Mouse (Mus musculus): ENCODE data around the gene Myrf. TPM values are rescaled to one million over a fixed set of nuclear protein-coding genes. Genes with fewer than 3 reads are reported as not detected.
"Not testable (repeated sequence)": the region's sequence is repeated elsewhere in the genome, so short reads cannot be mapped to it uniquely, and the experiment has no call there.

Gene Myrf
- polyA plus RNA-seq, 1 experiment from 2014 or later: 9.9 TPM

DNA sequence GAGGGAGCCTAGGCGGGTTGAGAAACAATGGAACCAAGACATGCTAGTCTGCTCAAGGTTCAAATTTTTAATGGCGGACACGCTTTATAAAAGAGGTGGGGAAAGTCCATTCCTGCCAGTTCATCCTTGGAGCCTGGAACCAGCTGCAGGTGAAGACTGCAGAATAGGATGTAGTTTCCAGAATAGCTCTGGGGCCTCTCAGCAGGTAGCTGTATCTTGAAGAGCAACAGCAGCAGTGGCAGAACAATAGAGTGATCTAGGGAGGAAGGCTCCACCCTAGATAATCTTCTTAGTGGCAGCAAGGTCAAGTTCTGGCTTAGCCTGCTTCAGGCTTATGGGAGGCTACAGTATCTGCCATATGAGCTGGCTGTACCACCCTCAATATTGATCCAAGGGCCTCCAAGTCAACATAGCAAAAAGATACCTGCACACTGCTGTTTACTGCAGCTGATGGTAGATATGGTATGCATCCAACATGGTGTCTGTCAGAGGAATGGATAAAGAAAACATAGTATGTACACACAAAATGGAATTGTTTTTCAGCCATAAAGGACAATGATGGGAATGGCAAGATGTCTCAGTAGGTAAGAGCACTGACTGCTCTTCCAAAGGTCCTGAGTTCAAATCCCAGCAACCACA lies 70.7 kb downstream of the Myrf start:
- 83% methylated on average over 3 of the region's 3 CpGs for WGBS
- H3K4me3 ChIP-seq (ENCODE audit: low read length); H3K9ac ChIP-seq (ENCODE audit: low read depth, low read length); H3K9me3 ChIP-seq (ENCODE audit: control insufficient read depth, low read length); H3K36me3 ChIP-seq (ENCODE audit: control insufficient read depth, insufficient read depth, low read length); H3K4me2 ChIP-seq (ENCODE audit: low read depth, low read length); ATAC-seq; H3K27ac ChIP-seq (ENCODE audit: low read length); H3K27me3 ChIP-seq (replicated peaks; ENCODE audit: control insufficient read depth, insufficient read depth, low read length); H3K4me1 ChIP-seq (ENCODE audit: control insufficient read depth, insufficient read depth, low read length): not testable (repeated sequence)

GRCm38 (mm10) chr19:10169179-10169578 lies 71.4 kb downstream of the Myrf start:
- Histone ChIP-seq H3K27me3 (replicated peaks; ENCODE audit: control insufficient read depth, insufficient read depth, low read length) (no peaks in the 10 kb centered on the region), H3K4me3 (ENCODE audit: low read length) (no peak overlapping the region), H3K4me1 (ENCODE audit: control insufficient read depth, insufficient read depth, low read length) (no peaks in the 10 kb centered on the region), H3K27ac (ENCODE audit: low read length) (no peak overlapping the region), H3K9ac (ENCODE audit: low read depth, low read length) (no peak overlapping the region), H3K36me3 (ENCODE audit: control insufficient read depth, insufficient read depth, low read length) (no peaks in the 10 kb centered on the region), H3K9me3 (ENCODE audit: control insufficient read depth, low read length) (no peaks in the 10 kb centered on the region), H3K4me2 (ENCODE audit: low read depth, low read length) (no peak overlapping the region)
- ATAC-seq: no peak

GRCm38 (mm10) chr19:10168441-10168840 lies 72.1 kb downstream of the Myrf start:
- Histone ChIP-seq H3K27ac (ENCODE audit: low read length) (no peak overlapping the region), H3K36me3 (ENCODE audit: control insufficient read depth, insufficient read depth, low read length) (no peaks in the 10 kb centered on the region), H3K27me3 (replicated peaks; ENCODE audit: control insufficient read depth, insufficient read depth, low read length) (no peaks in the 10 kb centered on the region), H3K4me2 (ENCODE audit: low read depth, low read length) (no peak overlapping the region), H3K4me3 (ENCODE audit: low read length) (no peak overlapping the region), H3K4me1 (ENCODE audit: control insufficient read depth, insufficient read depth, low read length) (no peaks in the 10 kb centered on the region), H3K9me3 (ENCODE audit: control insufficient read depth, low read length) (no peaks in the 10 kb centered on the region), H3K9ac (ENCODE audit: low read depth, low read length) (no peak overlapping the region)
- WGBS: 82% methylated on average over 3 of the region's 3 CpGs
- ATAC-seq: no peak

- no peaks in the 10 kb centered on the region for H3K36me3 ChIP-seq (ENCODE audit: control insufficient read depth, insufficient read depth, low read length)
- no peak for ATAC-seq
- H3K9ac ChIP-seq (ENCODE audit: low read depth, low read length): no peak overlapping the region
- WGBS: 87% methylated on average over 1 of the region's 1 CpGs
- no peaks in the 10 kb centered on the region for H3K9me3 ChIP-seq (ENCODE audit: control insufficient read depth, low read length)
- H3K4me3 ChIP-seq (ENCODE audit: low read length): no peak overlapping the region
- H3K4me1 ChIP-seq (ENCODE audit: control insufficient read depth, insufficient read depth, low read length): no peaks in the 10 kb centered on the region
- no peak overlapping the region for H3K27ac ChIP-seq (ENCODE audit: low read length)
- H3K27me3 ChIP-seq (replicated peaks; ENCODE audit: control insufficient read depth, insufficient read depth, low read length): no peaks in the 10 kb centered on the region
- no peak overlapping the region for H3K4me2 ChIP-seq (ENCODE audit: low read depth, low read length)
Observed at GRCm38 (mm10) chr19:10167951-10168350, 72.6 kb downstream of the Myrf start.

- no peak for ATAC-seq
- Histone ChIP-seq H3K9ac (ENCODE audit: low read depth, low read length) (no peak overlapping the region), H3K4me2 (ENCODE audit: low read depth, low read length) (no peak overlapping the region), H3K27ac (ENCODE audit: low read length) (no peak overlapping the region), H3K36me3 (ENCODE audit: control insufficient read depth, insufficient read depth, low read length) (no peaks in the 10 kb centered on the region), H3K9me3 (ENCODE audit: control insufficient read depth, low read length) (no peaks in the 10 kb centered on the region), H3K27me3 (replicated peaks; ENCODE audit: control insufficient read depth, insufficient read depth, low read length) (no peaks in the 10 kb centered on the region), H3K4me3 (ENCODE audit: low read length) (no peak overlapping the region), H3K4me1 (ENCODE audit: control insufficient read depth, insufficient read depth, low read length) (no peaks in the 10 kb centered on the region)
- 70% methylated on average over 4 of the region's 4 CpGs for WGBS
Observed at GRCm38 (mm10) chr19:10167112-10167511, 73.4 kb downstream of the Myrf start.

DNA sequence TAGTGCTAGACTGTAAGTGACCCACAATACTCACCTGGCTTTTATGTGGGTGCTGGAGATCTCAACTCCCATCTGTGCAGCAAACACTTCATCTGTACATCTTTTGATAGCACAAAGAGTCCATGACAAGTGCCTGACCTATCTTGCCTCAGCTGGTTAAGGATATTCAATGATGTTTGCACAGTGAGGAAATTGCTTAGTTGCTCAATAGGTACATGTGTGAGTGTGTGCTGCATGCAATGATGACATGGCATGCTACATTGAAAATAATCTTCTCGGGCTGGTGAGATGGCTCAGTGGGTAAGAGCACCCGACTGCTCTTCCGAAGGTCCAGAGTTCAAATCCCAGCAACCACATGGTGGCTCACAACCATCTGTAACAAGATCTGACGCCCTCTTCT lies 74.6 kb downstream of the Myrf start:
- not testable (repeated sequence) for H3K4me3 ChIP-seq (ENCODE audit: low read length); H3K9ac ChIP-seq (ENCODE audit: low read depth, low read length); H3K27ac ChIP-seq (ENCODE audit: low read length); H3K27me3 ChIP-seq (replicated peaks; ENCODE audit: control insufficient read depth, insufficient read depth, low read length); H3K4me2 ChIP-seq (ENCODE audit: low read depth, low read length); H3K4me1 ChIP-seq (ENCODE audit: control insufficient read depth, insufficient read depth, low read length); ATAC-seq; H3K36me3 ChIP-seq (ENCODE audit: control insufficient read depth, insufficient read depth, low read length); H3K9me3 ChIP-seq (ENCODE audit: control insufficient read depth, low read length)
- WGBS: 95% methylated on average over 4 of the region's 4 CpGs

DNA sequence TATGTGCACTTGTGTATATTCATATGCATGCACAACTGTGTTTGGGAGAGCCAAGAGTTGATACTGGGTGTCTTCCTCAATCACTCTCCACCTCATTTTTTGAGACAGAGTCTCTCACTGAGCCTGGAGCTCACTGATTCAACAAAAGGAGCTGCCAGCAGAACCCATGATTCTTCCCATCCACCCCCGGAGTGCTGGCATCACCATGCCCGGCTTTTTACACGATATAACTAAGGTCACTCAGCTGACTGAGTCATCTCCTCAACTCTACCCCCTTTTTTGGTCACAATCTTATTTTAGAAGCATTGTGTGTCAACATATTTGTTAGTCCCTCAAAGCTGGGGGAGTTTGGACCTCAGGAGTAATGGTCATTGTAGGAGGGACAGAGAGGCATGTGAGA lies 76.7 kb downstream of the Myrf start:
- Histone ChIP-seq H3K27me3 (replicated peaks; ENCODE audit: control insufficient read depth, insufficient read depth, low read length) (no peaks in the 10 kb centered on the region), H3K9me3 (ENCODE audit: control insufficient read depth, low read length) (no peaks in the 10 kb centered on the region), H3K4me2 (ENCODE audit: low read depth, low read length) (no peak overlapping the region), H3K27ac (ENCODE audit: low read length) (no peak overlapping the region), H3K9ac (ENCODE audit: low read depth, low read length) (no peak overlapping the region), H3K4me3 (ENCODE audit: low read length) (no peak overlapping the region), H3K4me1 (ENCODE audit: control insufficient read depth, insufficient read depth, low read length) (no peaks in the 10 kb centered on the region), H3K36me3 (ENCODE audit: control insufficient read depth, insufficient read depth, low read length) (no peaks in the 10 kb centered on the region)
- 78% methylated on average over 3 of the region's 3 CpGs for WGBS
- no peak for ATAC-seq

Small RNA genes within 50 kb of the gene (microRNA-seq; reads per million reads assigned to microRNA genes)
- 0.68 reads per million for gene Mir6993

Other genes with a start within 250 kb of the Myrf start
- gene Best1, start 239.1 kb downstream of the Myrf start, polyA plus RNA-seq (2015; fragmentation: Nextera tagmentation; extraction: Ambion mirVana): 0.42 and 0.72 TPM in 2 replicates
- 45.7 and 48.8 TPM in 2 replicates for gene Rab3il1, start 239.1 kb downstream of the Myrf start, polyA plus RNA-seq (2015; fragmentation: Nextera tagmentation; extraction: Ambion mirVana)
- gene Fads3, start 199.2 kb downstream of the Myrf start, polyA plus RNA-seq (2015; fragmentation: Nextera tagmentation; extraction: Ambion mirVana): 12.4 and 13.0 TPM in 2 replicates
- 206 and 216 TPM in 2 replicates for gene Fads2, start 139.0 kb downstream of the Myrf start, polyA plus RNA-seq (2015; fragmentation: Nextera tagmentation; extraction: Ambion mirVana)
- 146 and 154 TPM in 2 replicates for gene Fads1, start 57.9 kb downstream of the Myrf start, polyA plus RNA-seq (2015; fragmentation: Nextera tagmentation; extraction: Ambion mirVana)
- 466 and 467 TPM in 2 replicates for gene Tmem258, start 36.7 kb downstream of the Myrf start, polyA plus RNA-seq (2015; fragmentation: Nextera tagmentation; extraction: Ambion mirVana)
- gene Fen1, start 36.6 kb downstream of the Myrf start, polyA plus RNA-seq (2015; fragmentation: Nextera tagmentation; extraction: Ambion mirVana): 77.9 and 87.8 TPM in 2 replicates
- 2.6 and 3.2 TPM in 2 replicates for gene Dagla, start 64.1 kb upstream of the Myrf start, polyA plus RNA-seq (2015; fragmentation: Nextera tagmentation; extraction: Ambion mirVana)
- gene Syt7, start 148.3 kb upstream of the Myrf start, polyA plus RNA-seq (2015; fragmentation: Nextera tagmentation; extraction: Ambion mirVana): 0.94 and 1.3 TPM in 2 replicates
- gene Lrrc10b, start 216.7 kb upstream of the Myrf start, polyA plus RNA-seq (2015; fragmentation: Nextera tagmentation; extraction: Ambion mirVana): 0.18 and 0.55 TPM in 2 replicates
- gene Ppp1r32, start 242.2 kb upstream of the Myrf start, polyA plus RNA-seq (2015; fragmentation: Nextera tagmentation; extraction: Ambion mirVana): 2.0 and 3.4 TPM in 2 replicates